Mouse (Mus musculus) heart, adult 2 months (tissue): ENCODE results near the gene Hnrnpm.

Source experiments
- CTCF ChIP-seq: fragments of 200-600 bp; IDR thresholded peaks from 2 replicates; pipeline ENCODE4 v1.8.1; 2022; ENCODE audit warnings: antibody characterized with exemption, mild to moderate bottlenecking, moderate library complexity
- POLR2A ChIP-seq: fragments of 200-500 bp; IDR thresholded peaks from 2 replicates; pipeline ENCODE4 v1.6.1; 2011; ENCODE audit warnings: mild to moderate bottlenecking, low read depth, low read length, control low read depth; ENCODE audit not compliant: insufficient read depth

GRCm38 (mm10) chr17:33684671-33685231 lies 1.9 kb downstream of the Hnrnpm start:
- TF ChIP-seq CTCF (peak; percentile 64), POLR2A (no peak)
